In genomic region chr14:78701087-78701486, GRCm38 (mm10) we compare ENCODE assay signal across 22 mouse cellular contexts. TPM values are rescaled to one million over a fixed set of nuclear protein-coding genes. Genes with fewer than 3 reads are reported as not detected.
A peak's percentile ranks its signal among the peaks of the same experiment; 100 is the strongest.
DNase-seq lines count a peak whose midpoint lies in the region; ATAC-seq and TF ChIP-seq lines count a peak whose summit lies in the region.
"Had no signal": no experiment of that assay in that cellular context is flagged by ENCODE, and none has a peak within 500 bp of the region (broad histone marks: within the 10 kb centered on the region; RNA-seq: fewer than 3 reads in every experiment).

No protein-coding gene starts in this region.

- H3K9me3 ChIP-seq in intestine, embryonic 16.5 days (ENCODE audit: control insufficient read depth, low read length): peaks cover 3% of the 10 kb centered on the region; the same call in 1 of the 2 replicates
- no peaks in the 10 kb centered on the region for H3K9me3 ChIP-seq in intestine, embryonic 15.5 days
- no peaks in the 10 kb centered on the region for H3K9me3 ChIP-seq in lung, embryonic 16.5 days (ENCODE audit: control insufficient read depth, low read length)
- no peaks in the 10 kb centered on the region for H3K9me3 ChIP-seq in stomach, embryonic 15.5 days
- H3K9me3 ChIP-seq in hindbrain, embryonic 10.5 days: peaks cover 4% of the 10 kb centered on the region
- H3K9me3 ChIP-seq: embryonic facial prominence, embryonic 15.5 days had no signal

- TF ChIP-seq CTCF in brain, embryonic 14.5 days (IDR thresholded peaks at IDR 0.05; ENCODE audit: borderline replicate concordance, extremely low read depth, insufficient read depth, insufficient read length): no peak

- H3K27ac ChIP-seq in intestine, embryonic 16.5 days (ENCODE audit: low read length): peak overlapping the region; percentile 45; the same call in 1 of the 2 replicates
- no peak overlapping the region for H3K27ac ChIP-seq in intestine, embryonic 15.5 days
- peak overlapping the region; percentile 67 for H3K27ac ChIP-seq in lung, embryonic 16.5 days (ENCODE audit: low read length)
- H3K27ac ChIP-seq in stomach, embryonic 15.5 days: peak overlapping the region; percentile 61
- H3K27ac ChIP-seq in hindbrain, embryonic 10.5 days: no peak overlapping the region
- H3K27ac ChIP-seq: embryonic facial prominence, embryonic 15.5 days; forebrain, embryonic 10.5 days; heart, embryonic 13.5 days had no signal

- 47% methylated on average over 9 of the region's 9 CpGs for WGBS in intestine, embryonic 16.5 days
- 43% methylated on average over 9 of the region's 9 CpGs for WGBS in intestine, embryonic 15.5 days
- 32% methylated on average over 9 of the region's 9 CpGs for WGBS in lung, embryonic 16.5 days
- 46% methylated on average over 9 of the region's 9 CpGs for WGBS in stomach, embryonic 15.5 days
- whole genome bisulfite sequencing in hindbrain, embryonic 10.5 days: 93% methylated on average over 9 of the region's 9 CpGs

- no peak for DNase-seq in lung, postnatal 25 days (ENCODE audit: low spot score)
- DNase-seq in brain, embryonic 14.5 days (ENCODE audit: low read depth): peak; percentile 17
- DNase-seq in hindbrain, embryonic 10.5 days (ENCODE audit: low spot score): no peak
- no peak for DNase-seq in yolk sac, embryonic 10.5 days (ENCODE audit: low spot score)
- DNase-seq: adrenal gland, postnatal 36 days; cerebellum, adult 9-11 months; embryo, embryonic 11 days; gastrocnemius, postnatal 25 days; heart, postnatal 4 days; kidney, postnatal 4 days; lung, adult 2 months; midbrain, embryonic 14.5 days; retina, postnatal 1 day; right cerebral cortex, postnatal 4 days; thymus, adult 2 months had no signal

- no peak overlapping the region for H3K4me3 ChIP-seq in intestine, embryonic 16.5 days (ENCODE audit: low read length)
- no peak overlapping the region for H3K4me3 ChIP-seq in intestine, embryonic 15.5 days (replicated peaks)
- H3K4me3 ChIP-seq in lung, embryonic 16.5 days (ENCODE audit: low read length): no peak overlapping the region
- H3K4me3 ChIP-seq in stomach, embryonic 15.5 days (replicated peaks): no peak overlapping the region
- H3K4me3 ChIP-seq in hindbrain, embryonic 10.5 days: no peak overlapping the region
- H3K4me3 ChIP-seq: embryonic facial prominence, embryonic 15.5 days; forebrain, embryonic 10.5 days; heart, embryonic 13.5 days had no signal

- no peaks in the 10 kb centered on the region for H3K36me3 ChIP-seq in intestine, embryonic 16.5 days (ENCODE audit: control insufficient read depth, insufficient read depth, low read length)
- H3K36me3 ChIP-seq in intestine, embryonic 15.5 days: no peaks in the 10 kb centered on the region
- H3K36me3 ChIP-seq in lung, embryonic 16.5 days (ENCODE audit: control insufficient read depth, insufficient read depth, low read length): no peaks in the 10 kb centered on the region
- no peaks in the 10 kb centered on the region for H3K36me3 ChIP-seq in stomach, embryonic 15.5 days
- no peaks in the 10 kb centered on the region for H3K36me3 ChIP-seq in hindbrain, embryonic 10.5 days
- H3K36me3 ChIP-seq: embryonic facial prominence, embryonic 15.5 days; forebrain, embryonic 10.5 days; heart, embryonic 13.5 days had no signal

- no peak for ATAC-seq in intestine, embryonic 16.5 days
- no peak for ATAC-seq in intestine, embryonic 15.5 days
- peak; percentile 82 for ATAC-seq in lung, embryonic 16.5 days (ENCODE audit: low read depth)
- no peak for ATAC-seq in stomach, embryonic 15.5 days (ENCODE audit: insufficient read depth, low FRiP score, low read depth)

- H3K4me2 ChIP-seq in intestine, embryonic 16.5 days (ENCODE audit: low read depth, low read length): no peak overlapping the region
- no peak overlapping the region for H3K4me2 ChIP-seq in intestine, embryonic 15.5 days (replicated peaks)
- H3K4me2 ChIP-seq in lung, embryonic 16.5 days (ENCODE audit: low read depth, low read length): peak overlapping the region; percentile 36
- H3K4me2 ChIP-seq in stomach, embryonic 15.5 days: no peak overlapping the region
- H3K4me2 ChIP-seq: embryonic facial prominence, embryonic 15.5 days; heart, embryonic 13.5 days had no signal

- no peak overlapping the region for H3K9ac ChIP-seq in intestine, embryonic 16.5 days (ENCODE audit: low read depth, low read length)
- H3K9ac ChIP-seq in intestine, embryonic 15.5 days: no peak overlapping the region
- no peak overlapping the region for H3K9ac ChIP-seq in lung, embryonic 16.5 days (ENCODE audit: low read length)
- no peak overlapping the region for H3K9ac ChIP-seq in stomach, embryonic 15.5 days
- H3K9ac ChIP-seq: embryonic facial prominence, embryonic 15.5 days; heart, embryonic 13.5 days had no signal

- H3K4me1 ChIP-seq in intestine, embryonic 16.5 days (ENCODE audit: control insufficient read depth, insufficient read depth, low read length): peaks cover 8% of the 10 kb centered on the region
- peaks cover 10% of the 10 kb centered on the region; the same call in 1 of the 2 replicates for H3K4me1 ChIP-seq in intestine, embryonic 15.5 days (replicated peaks)
- H3K4me1 ChIP-seq in lung, embryonic 16.5 days (replicated peaks; ENCODE audit: control insufficient read depth, insufficient read depth, low read length): peaks cover 20% of the 10 kb centered on the region
- H3K4me1 ChIP-seq in stomach, embryonic 15.5 days: peaks cover 17% of the 10 kb centered on the region; the same call in 1 of the 2 replicates
- H3K4me1 ChIP-seq in hindbrain, embryonic 10.5 days (replicated peaks): peaks cover 10% of the 10 kb centered on the region; the same call in 1 of the 2 replicates

- TF ChIP-seq POLR2A in brain, embryonic 14.5 days (IDR thresholded peaks at IDR 0.05; ENCODE audit: borderline replicate concordance, extremely low read depth, insufficient read depth, insufficient read length, poor library complexity, severe bottlenecking): no peak

- no peaks in the 10 kb centered on the region for H3K27me3 ChIP-seq in intestine, embryonic 16.5 days (replicated peaks; ENCODE audit: control insufficient read depth, insufficient read depth, low read length)
- H3K27me3 ChIP-seq in intestine, embryonic 15.5 days (replicated peaks): no peaks in the 10 kb centered on the region
- no peaks in the 10 kb centered on the region for H3K27me3 ChIP-seq in lung, embryonic 16.5 days (ENCODE audit: control insufficient read depth, insufficient read depth, low read depth, low read length)
- no peaks in the 10 kb centered on the region for H3K27me3 ChIP-seq in stomach, embryonic 15.5 days (replicated peaks)
- no peaks in the 10 kb centered on the region for H3K27me3 ChIP-seq in hindbrain, embryonic 10.5 days (ENCODE audit: insufficient read depth, poor library complexity, severe bottlenecking)
- H3K27me3 ChIP-seq: embryonic facial prominence, embryonic 15.5 days; heart, embryonic 13.5 days had no signal

RNA-seq across cellular contexts. Expression of gene Dgkh, which starts 31.5 kb away (rescaled TPM):
- polyA plus RNA-seq in intestine, embryonic 16.5 days (2015; fragmentation: Nextera tagmentation; extraction: Ambion mirVana): 0.68 and 0.73 TPM in 2 replicates
- polyA plus RNA-seq in intestine, embryonic 15.5 days (2015; fragmentation: Nextera tagmentation; extraction: Ambion mirVana): 0.85 and 1.2 TPM in 2 replicates
- polyA plus RNA-seq in lung, embryonic 16.5 days (2015; fragmentation: Nextera tagmentation; extraction: Ambion mirVana): 1.8 and 2.8 TPM in 2 replicates
- polyA plus RNA-seq in brain, embryonic 14.5 days (2012; rRNA removed): 3.8 and 4.9 TPM in 2 replicates
- 1.7 TPM in 2 replicates for polyA plus RNA-seq in stomach, embryonic 15.5 days (2015; fragmentation: Nextera tagmentation; extraction: Ambion mirVana)
- 0.88 and 1.2 TPM in 2 replicates for polyA plus RNA-seq in hindbrain, embryonic 10.5 days (2016; fragmentation: Nextera tagmentation; extraction: Ambion mirVana)

Comparison
In these comparisons a context has a peak if more than half of its experiments do, and no peak if none do; other contexts are left out.
1. H3K27ac ChIP-seq: peak in intestine, embryonic 16.5 days (single experiment), lung, embryonic 16.5 days (single experiment) and stomach, embryonic 15.5 days (single experiment); none in intestine, embryonic 15.5 days (single experiment) and hindbrain, embryonic 10.5 days (single experiment).